Mouse (Mus musculus) intestine, embryonic 14.5 days (tissue): Measurements from ENCODE around the gene Alg1. TPM values are rescaled to one million over a fixed set of nuclear protein-coding genes. Genes with fewer than 3 reads are reported as not detected.

Experiments used
- ATAC-seq: fragments of 200-750 bp; cut with Nextera tagmentation; replicated peaks from 2 replicates; pipeline ENCODE4 v1.8.0; 2017; ENCODE audit warnings: low read depth, moderate number of reproducible peaks, moderate TSS enrichment, moderate library complexity; ENCODE audit not compliant: low FRiP score, low TSS enrichment
- DNase-seq: peaks from one replicate; pipeline ENCODE4 v3.0.0-alpha.2; 2018; ENCODE audit warnings: low spot score
- H3K27ac ChIP-seq: fragments of 300-500 bp; sonication (generic); 2 replicates; pipeline ENCODE4 v1.5.1; 2014; ENCODE audit warnings: low read depth, mild to moderate bottlenecking, control low read depth
- H3K27me3 ChIP-seq: fragments of 300-500 bp; sonication (generic); replicated peaks from 2 replicates; pipeline ENCODE4 v1.6.1; 2014; ENCODE audit warnings: low read length, control low read depth; ENCODE audit not compliant: control insufficient read depth, insufficient read depth
- H3K36me3 ChIP-seq: fragments of 300-500 bp; sonication (generic); 2 replicates; pipeline ENCODE4 v1.6.1; 2014; ENCODE audit warnings: low read length, control low read depth; ENCODE audit not compliant: control insufficient read depth, insufficient read depth
- H3K4me1 ChIP-seq: fragments of 300-500 bp; sonication (generic); replicated peaks from 2 replicates; pipeline ENCODE4 v1.6.1; 2014; ENCODE audit warnings: low read length, control low read depth, mixed read lengths; ENCODE audit not compliant: control insufficient read depth, insufficient read depth
- H3K4me2 ChIP-seq: fragments of 300-500 bp; sonication (generic); 2 replicates; pipeline ENCODE4 v1.6.1; 2014; ENCODE audit warnings: low read length
- H3K4me3 ChIP-seq: fragments of 300-500 bp; sonication (generic); 2 replicates; pipeline ENCODE4 v1.5.1; 2014; ENCODE audit warnings: low read depth, low read length, control low read depth, mixed read lengths
- H3K9ac ChIP-seq: fragments of 300-500 bp; sonication (generic); 2 replicates; pipeline ENCODE4 v1.6.1; 2014; ENCODE audit warnings: mild to moderate bottlenecking, low read length
- H3K9me3 ChIP-seq: fragments of 300-500 bp; sonication (generic); 2 replicates; pipeline ENCODE4 v1.6.1; 2016; ENCODE audit warnings: low read length, control low read depth; ENCODE audit not compliant: control insufficient read depth
- WGBS: fragments of 180-500 bp; shearing (Covaris S2); extraction: QIAGEN DNeasy Blood & Tissue Kit; methylation state at CpG from one replicate; pipeline ENCODE4 v1.1.7; 2014; 5-methylcytosine and 5-hydroxymethylcytosine counted together
- polyA plus RNA-seq: library from polyadenylated mRNA; unstranded; fragments of >200 nt; fragmentation: Nextera tagmentation; extraction: Ambion mirVana; gene quantifications from 2 replicates; pipeline ENCODE4 v1.2.1, GENCODE M21; 2014

Alg1 gene
- polyA plus RNA-seq, 1 experiment from 2014 or later: 28.7 TPM

DNA sequence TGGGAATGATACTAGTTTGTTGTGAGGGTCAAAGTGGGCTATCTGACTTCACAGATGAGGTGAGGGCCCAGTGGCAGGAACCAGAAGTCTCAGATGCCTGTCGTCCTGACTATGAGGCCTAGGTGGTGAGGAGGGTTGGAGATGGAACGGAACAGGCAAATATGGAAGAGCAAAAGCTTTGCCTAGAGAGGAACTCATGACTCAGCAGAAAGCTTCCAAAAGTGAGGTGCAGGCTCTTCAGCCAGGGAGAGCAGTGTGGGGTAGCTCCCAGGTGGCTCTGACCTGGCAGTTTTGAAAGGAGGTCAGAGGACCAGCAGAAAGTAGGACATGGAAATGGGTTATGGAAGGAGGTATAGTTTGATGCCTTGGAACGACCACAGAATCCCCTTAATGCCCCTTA lies 17.5 kb downstream of the Alg1 start:
- DNase-seq: no peak
- 81% methylated on average over 3 of the region's 3 CpGs for WGBS
- no peak overlapping the region for H3K4me3 ChIP-seq

DNA sequence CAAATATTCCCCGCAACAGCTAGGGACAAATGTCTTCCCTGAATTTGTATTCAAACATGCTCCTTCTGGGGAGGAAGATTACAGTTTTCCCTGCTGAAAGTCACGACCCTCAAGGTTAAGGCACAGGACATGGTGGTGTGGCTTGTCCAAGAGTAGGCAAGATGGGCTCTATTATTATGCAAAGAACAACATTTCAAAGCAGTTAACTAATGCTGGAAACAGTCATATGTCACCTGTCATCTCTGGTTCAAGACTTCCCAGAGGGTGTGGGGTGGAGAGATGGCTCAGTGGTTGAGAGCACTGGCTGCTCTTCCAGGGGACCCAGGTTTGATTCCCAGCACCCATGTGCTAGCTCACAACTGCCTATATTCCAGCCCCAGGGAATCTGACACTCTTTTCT lies 18.8 kb downstream of the Alg1 start:
- no peak overlapping the region for H3K4me2 ChIP-seq
- no peak overlapping the region for H3K27ac ChIP-seq
- ATAC-seq (no peak), DNase-seq (no peak)
- H3K27me3 ChIP-seq: no peaks in the 10 kb centered on the region
- peaks cover 17% of the 10 kb centered on the region for H3K4me1 ChIP-seq
- 84% methylated on average over 2 of the region's 2 CpGs for WGBS
- no peaks in the 10 kb centered on the region for H3K9me3 ChIP-seq
- H3K4me3 ChIP-seq: no peak overlapping the region
- peaks cover 41% of the 10 kb centered on the region for H3K36me3 ChIP-seq
- H3K9ac ChIP-seq: no peak overlapping the region

More for the DNA sequence above, 17.5 kb downstream of the Alg1 start:
- H3K9me3 ChIP-seq: no peaks in the 10 kb centered on the region
- peaks cover 51% of the 10 kb centered on the region for H3K36me3 ChIP-seq
- H3K9ac ChIP-seq: no peak overlapping the region
- H3K27me3 ChIP-seq: no peaks in the 10 kb centered on the region
- no peak overlapping the region for H3K4me2 ChIP-seq
- H3K27ac ChIP-seq: no peak overlapping the region
- ATAC-seq: no peak
- H3K4me1 ChIP-seq: peaks cover 12% of the 10 kb centered on the region

- DNase-seq (peak; percentile 85), ATAC-seq (peak; percentile 68)
- WGBS: 3% methylated on average over 15 of the region's 15 CpGs
- peak overlapping the region; percentile 78 for H3K9ac ChIP-seq
- peaks cover 17% of the 10 kb centered on the region for H3K4me1 ChIP-seq
- H3K4me3 ChIP-seq: peak overlapping the region; percentile 74
- H3K9me3 ChIP-seq: no peaks in the 10 kb centered on the region
- H3K4me2 ChIP-seq: peak overlapping the region; percentile 71
- peak overlapping the region; percentile 69; the same call in 1 of the 2 replicates for H3K27ac ChIP-seq
- H3K36me3 ChIP-seq: peaks cover 19% of the 10 kb centered on the region
- H3K27me3 ChIP-seq: no peaks in the 10 kb centered on the region
Observed at GRCm38 (mm10) chr16:5254346-5255025, 21.1 kb downstream of the Alg1 start.

GRCm38 (mm10) chr16:5255081-5255740 lies 21.8 kb downstream of the Alg1 start:
- DNase-seq (peak; percentile 69), ATAC-seq (no peak)

GRCm38 (mm10) chr16:5255779-5256496 lies 22.5 kb downstream of the Alg1 start, which contains the start of gene Eef2kmt:
Gene Eef2kmt (minus strand): TSS chr16:5255983.
- H3K36me3 ChIP-seq: peaks cover 7% of the 10 kb centered on the region; the same call in 1 of the 2 replicates
- H3K4me3 ChIP-seq: peak within 1 kb of the TSS; percentile 74
- 1% methylated on average over 57 of the region's 57 CpGs for WGBS
- peaks cover 17% of the 10 kb centered on the region for H3K4me1 ChIP-seq
- no peaks in the 10 kb centered on the region for H3K27me3 ChIP-seq
- peak within 1 kb of the TSS; percentile 78 for H3K9ac ChIP-seq
- DNase-seq: peak; percentile 97
- peak within 1 kb of the TSS; percentile 71 for H3K4me2 ChIP-seq
- H3K9me3 ChIP-seq: no peaks in the 10 kb centered on the region
- ATAC-seq: peak; percentile 97
- H3K27ac ChIP-seq: peak within 1 kb of the TSS; percentile 69

More at GRCm38 (mm10) chr16:5255081-5255740, 21.8 kb downstream of the Alg1 start:
- Histone ChIP-seq H3K27me3 (no peaks in the 10 kb centered on the region), H3K36me3 (peaks cover 12% of the 10 kb centered on the region), H3K9me3 (no peaks in the 10 kb centered on the region), H3K4me3 (peak overlapping the region; percentile 74), H3K9ac (peak overlapping the region; percentile 78), H3K27ac (peak overlapping the region; percentile 69), H3K4me2 (peak overlapping the region; percentile 71), H3K4me1 (peaks cover 17% of the 10 kb centered on the region)
- 2% methylated on average over 27 of the region's 27 CpGs for WGBS

GRCm38 (mm10) chr16:5263156-5263555 lies 29.7 kb downstream of the Alg1 start:
- Histone ChIP-seq H3K4me3 (no peak overlapping the region), H3K4me1 (no peaks in the 10 kb centered on the region), H3K27ac (no peak overlapping the region), H3K9me3 (peaks cover 7% of the 10 kb centered on the region; the same call in 1 of the 2 replicates), H3K9ac (no peak overlapping the region), H3K4me2 (no peak overlapping the region), H3K27me3 (no peaks in the 10 kb centered on the region), H3K36me3 (no peaks in the 10 kb centered on the region)
- 48% methylated on average over 8 of the region's 8 CpGs for WGBS
- no peak for DNase-seq
- ATAC-seq: no peak

GRCm38 (mm10) chr16:5263926-5264325 lies 30.5 kb downstream of the Alg1 start:
- ATAC-seq: no peak
- no peak overlapping the region for H3K4me3 ChIP-seq
- no peak overlapping the region for H3K4me2 ChIP-seq
- WGBS: 84% methylated on average over 7 of the region's 7 CpGs
- H3K9me3 ChIP-seq: peaks cover 7% of the 10 kb centered on the region; the same call in 1 of the 2 replicates
- H3K27me3 ChIP-seq: no peaks in the 10 kb centered on the region
- no peak overlapping the region for H3K27ac ChIP-seq
- no peak for DNase-seq
- no peak overlapping the region for H3K9ac ChIP-seq
- no peaks in the 10 kb centered on the region for H3K4me1 ChIP-seq
- no peaks in the 10 kb centered on the region for H3K36me3 ChIP-seq

DNA sequence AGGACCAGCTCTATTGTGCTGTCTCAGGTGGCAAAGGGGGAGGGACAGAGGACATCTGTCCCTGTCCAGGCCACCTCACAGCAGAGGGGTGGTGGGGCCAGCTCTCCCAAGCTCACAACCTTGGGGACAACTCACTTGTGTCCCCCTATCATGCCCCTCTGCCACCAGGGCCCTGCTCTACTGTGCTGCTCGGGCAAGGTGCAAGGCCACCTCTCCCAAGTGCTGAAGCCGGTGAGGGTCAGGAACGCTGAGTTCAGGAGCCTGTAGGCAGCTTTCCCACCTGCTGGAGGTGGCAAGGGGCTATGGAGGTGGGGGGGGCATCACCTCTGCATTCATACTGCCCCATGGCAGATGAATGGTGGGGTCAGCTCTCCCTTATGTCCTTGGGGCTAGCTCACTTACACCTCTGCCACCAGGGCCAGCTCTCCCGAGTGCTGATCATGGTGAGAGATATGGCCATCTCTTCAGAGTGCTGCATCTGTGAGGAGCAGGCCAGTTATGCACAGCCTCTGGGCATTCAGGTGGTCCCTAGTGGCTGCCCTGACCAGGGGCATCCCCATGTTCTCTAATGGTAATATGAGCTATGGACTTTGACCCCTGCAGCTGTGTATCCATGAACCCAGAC lies 38.1 kb downstream of the Alg1 start:
- no peaks in the 10 kb centered on the region for H3K27me3 ChIP-seq
- ATAC-seq (no peak), DNase-seq (no peak)
- WGBS: 78% methylated on average over 4 of the region's 4 CpGs
- no peak overlapping the region for H3K4me2 ChIP-seq
- no peaks in the 10 kb centered on the region for H3K9me3 ChIP-seq
- H3K9ac ChIP-seq: no peak overlapping the region
- H3K27ac ChIP-seq: no peak overlapping the region
- H3K4me1 ChIP-seq: no peaks in the 10 kb centered on the region
- no peaks in the 10 kb centered on the region for H3K36me3 ChIP-seq
- H3K4me3 ChIP-seq: no peak overlapping the region
